Mouse (Mus musculus) liver, embryonic 14.5 days (tissue): ENCODE measurements around the gene Gimap3. TPM values are rescaled to one million over a fixed set of nuclear protein-coding genes. Genes with fewer than 3 reads are reported as not detected.

Experiments
- ATAC-seq: fragments of 200-750 bp; cut with Nextera tagmentation; 2 replicates; pipeline ENCODE4 v1.8.0; 2017; ENCODE audit warnings: moderate number of reproducible peaks, mild to moderate bottlenecking, moderate library complexity; ENCODE audit not compliant: insufficient read depth
- DNase-seq, 3 experiments: peaks; one replicate each; pipeline ENCODE4 v3.0.0-alpha.2; 2012 to 2013; ENCODE audit warnings: low read depth in 3 of 3, low spot score in 3 of 3
- H3K27ac ChIP-seq: fragments of 300-500 bp; sonication (generic); 2 replicates; pipeline ENCODE4 v1.5.1; 2014; ENCODE audit warnings: moderate library complexity, mild to moderate bottlenecking, control low read depth, inconsistent platforms
- H3K27me3 ChIP-seq: fragments of 300-500 bp; sonication (generic); 2 replicates; pipeline ENCODE4 v1.6.1; 2014; ENCODE audit warnings: mild to moderate bottlenecking, low read length, moderate library complexity; ENCODE audit not compliant: control insufficient read depth, insufficient read depth
- H3K36me3 ChIP-seq: fragments of 300-500 bp; sonication (generic); replicated peaks from 2 replicates; pipeline ENCODE4 v1.6.1; 2014; ENCODE audit warnings: low read depth; ENCODE audit not compliant: control insufficient read depth, insufficient read depth
- H3K4me1 ChIP-seq, 2 experiments: fragments of 200-500 bp in 1 of 2; fragments of 300-500 bp in 1 of 2; sonication (generic) in 1 of 2; replicated peaks; 2 replicates each; pipeline ENCODE4 v1.6.1; 2012 to 2014; ENCODE audit warnings: antibody characterized with exemption in 1 of 2, inconsistent platforms in 1 of 2, low read length in 1 of 2; ENCODE audit not compliant: control insufficient read depth in 2 of 2, insufficient read depth in 2 of 2
- H3K4me2 ChIP-seq: fragments of 300-500 bp; sonication (generic); 2 replicates; pipeline ENCODE4 v1.6.1; 2014; ENCODE audit warnings: low read depth, mild to moderate bottlenecking, control low read depth, moderate library complexity
- H3K4me3 ChIP-seq, 2 experiments: fragments of 200-500 bp in 1 of 2; fragments of 300-500 bp in 1 of 2; sonication (generic) in 1 of 2; 2 replicates each; pipeline ENCODE4 v1.5.1; 2012 to 2014; ENCODE audit warnings: low read depth in 2 of 2, low read length in 2 of 2, mild to moderate bottlenecking in 2 of 2, control low read depth in 1 of 2, inconsistent platforms in 1 of 2, moderate library complexity in 1 of 2; ENCODE audit not compliant: insufficient read depth in 1 of 2
- H3K9ac ChIP-seq: fragments of 300-500 bp; sonication (generic); replicated peaks from 2 replicates; pipeline ENCODE4 v1.6.1; 2014; ENCODE audit warnings: mild to moderate bottlenecking, control low read depth, moderate library complexity
- H3K9me3 ChIP-seq: fragments of 300-500 bp; sonication (generic); 2 replicates; pipeline ENCODE4 v1.6.1; 2016; ENCODE audit warnings: low read length, mixed read lengths; ENCODE audit not compliant: control insufficient read depth
- CTCF ChIP-seq: IDR thresholded peaks from 2 replicates; pipeline ENCODE4 v1.5.1; 2016; ENCODE audit warnings: antibody characterized with exemption, low read depth, control low read depth
- EP300 ChIP-seq: IDR thresholded peaks from 2 replicates; pipeline ENCODE4 v1.6.1; 2016; ENCODE audit warnings: antibody characterized with exemption, low read depth
- WGBS: fragments of 180-500 bp; shearing (Covaris S2); extraction: QIAGEN DNeasy Blood & Tissue Kit; methylation state at CpG from one replicate; pipeline ENCODE4 v1.1.7; 2014; ENCODE audit not compliant: insufficient replicate concordance; 5-methylcytosine and 5-hydroxymethylcytosine counted together
- polyA plus RNA-seq, 2 experiments: library from polyadenylated mRNA; depleted of rRNA in 1 of 2; stranded (reverse) in 1 of 2; unstranded in 1 of 2; fragments of >200 nt; fragmentation: Nextera tagmentation in 1 of 2; extraction: Ambion mirVana in 1 of 2; gene quantifications; 2 replicates each; pipeline versions ENCODE4 v1.2.1 to v1.2.3; 2012 to 2014

Gimap3 gene
- polyA plus RNA-seq, 2 experiments = 0.06 TPM; not detected in 1

DNA sequence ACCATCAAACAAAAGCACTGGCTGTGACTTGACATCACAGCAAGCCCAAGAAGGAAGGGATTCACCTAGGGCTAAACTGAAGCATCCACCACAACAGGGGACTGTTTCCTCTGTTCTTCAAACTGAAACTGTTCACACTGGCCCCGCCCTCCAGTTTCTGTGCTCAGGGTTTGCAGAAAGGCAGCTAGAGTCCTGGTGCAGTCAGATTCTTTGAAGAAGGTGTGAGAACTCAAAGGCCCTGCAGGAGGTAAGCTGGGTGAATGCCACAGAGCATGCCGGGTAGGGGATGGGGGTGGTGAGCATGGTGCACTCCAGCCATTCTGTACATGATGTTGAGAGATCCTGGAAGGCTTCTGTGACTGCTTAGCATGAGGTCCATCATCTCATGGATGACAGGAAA is 52.2 kb downstream of the Gimap3 start, which contains the start of the genes Gm28053 and Gimap7:
Gene Gm28053 (plus strand): TSS at position 153 of the 400 bp plus-strand sequence.
Gene Gimap7 (plus strand): TSS at position 167 of the 400 bp plus-strand sequence.
- 40% methylated on average over 2 of the region's 2 CpGs for WGBS

More for the DNA sequence above, 52.2 kb downstream of the Gimap3 start, which contains the start of the genes Gm28053 and Gimap7:
- no peaks in the 10 kb centered on the region for H3K27me3 ChIP-seq
- H3K4me3 ChIP-seq = no peak within 1 kb of the TSS
- H3K9ac ChIP-seq = no peak within 1 kb of the TSS
- DNase-seq = no peak
- H3K27ac ChIP-seq = no peak within 1 kb of the TSS
- H3K9me3 ChIP-seq = no peaks in the 10 kb centered on the region
- ATAC-seq = no peak
- H3K36me3 ChIP-seq = no peaks in the 10 kb centered on the region
- TF ChIP-seq CTCF (no peak), EP300 (no peak)
- no peaks in the 10 kb centered on the region for H3K4me1 ChIP-seq
- no peak within 1 kb of the TSS for H3K4me2 ChIP-seq

Other genes with a start within 250 kb of the Gimap3 start
- 0.75 and 1.0 TPM in 2 replicates for gene Atp6v0e2, start 233.2 kb downstream of the Gimap3 start, polyA plus RNA-seq (2012; rRNA removed)
- gene Atp6v0e2, start 233.2 kb downstream of the Gimap3 start, polyA plus RNA-seq (2014; fragmentation: Nextera tagmentation; extraction: Ambion mirVana) = 0.77 and 0.81 TPM in 2 replicates
- 2.8 and 3.0 TPM in 2 replicates for gene Lrrc61, start 216.1 kb downstream of the Gimap3 start, polyA plus RNA-seq (2012; rRNA removed)
- gene Lrrc61, start 216.1 kb downstream of the Gimap3 start, polyA plus RNA-seq (2014; fragmentation: Nextera tagmentation; extraction: Ambion mirVana) = 1.3 and 1.7 TPM in 2 replicates
- gene Rarres2, start 198.1 kb downstream of the Gimap3 start, polyA plus RNA-seq (2012; rRNA removed) = 11.3 and 12.0 TPM in 2 replicates
- 16.3 and 20.0 TPM in 2 replicates for gene Rarres2, start 198.1 kb downstream of the Gimap3 start, polyA plus RNA-seq (2014; fragmentation: Nextera tagmentation; extraction: Ambion mirVana)
- not detected in 2 replicates for gene Gm45021, start 181.2 kb downstream of the Gimap3 start, polyA plus RNA-seq (2012; rRNA removed)
- not detected in 2 replicates for gene Gm45021, start 181.2 kb downstream of the Gimap3 start, polyA plus RNA-seq (2014; fragmentation: Nextera tagmentation; extraction: Ambion mirVana)
- 7.1 and 7.3 TPM in 2 replicates for gene Repin1, start 177.0 kb downstream of the Gimap3 start, polyA plus RNA-seq (2012; rRNA removed)
- gene Repin1, start 177.0 kb downstream of the Gimap3 start, polyA plus RNA-seq (2014; fragmentation: Nextera tagmentation; extraction: Ambion mirVana) = 6.3 and 6.5 TPM in 2 replicates
- gene Gm44965, start 176.9 kb downstream of the Gimap3 start, polyA plus RNA-seq (2012; rRNA removed) = not detected in 2 replicates
- gene Gm44965, start 176.9 kb downstream of the Gimap3 start, polyA plus RNA-seq (2014; fragmentation: Nextera tagmentation; extraction: Ambion mirVana) = not detected in 2 replicates
- gene Zfp775, start 168.8 kb downstream of the Gimap3 start, polyA plus RNA-seq (2012; rRNA removed) = 1.0 TPM in 2 replicates
- gene Zfp775, start 168.8 kb downstream of the Gimap3 start, polyA plus RNA-seq (2014; fragmentation: Nextera tagmentation; extraction: Ambion mirVana) = 1.4 and 1.7 TPM in 2 replicates
- 0.31 and 0.34 TPM in 2 replicates for gene AI854703, start 144.1 kb downstream of the Gimap3 start, polyA plus RNA-seq (2012; rRNA removed)
- 0.06 and 0.27 TPM in 2 replicates for gene AI854703, start 144.1 kb downstream of the Gimap3 start, polyA plus RNA-seq (2014; fragmentation: Nextera tagmentation; extraction: Ambion mirVana)
- 0.90 and 1.3 TPM in 2 replicates for gene Gimap8, start 123.6 kb downstream of the Gimap3 start, polyA plus RNA-seq (2012; rRNA removed)
- gene Gimap8, start 123.6 kb downstream of the Gimap3 start, polyA plus RNA-seq (2014; fragmentation: Nextera tagmentation; extraction: Ambion mirVana) = 0.17 and 0.18 TPM in 2 replicates
- 3.9 and 7.2 TPM in 2 replicates for gene Gimap9, start 94.7 kb downstream of the Gimap3 start, polyA plus RNA-seq (2012; rRNA removed)
- gene Gimap9, start 94.7 kb downstream of the Gimap3 start, polyA plus RNA-seq (2014; fragmentation: Nextera tagmentation; extraction: Ambion mirVana) = 8.0 and 10.6 TPM in 2 replicates
- 5.0 and 6.2 TPM in 2 replicates for gene Gimap4, start 86.3 kb downstream of the Gimap3 start, polyA plus RNA-seq (2012; rRNA removed)
- 8.3 and 8.8 TPM in 2 replicates for gene Gimap4, start 86.3 kb downstream of the Gimap3 start, polyA plus RNA-seq (2014; fragmentation: Nextera tagmentation; extraction: Ambion mirVana)
- 2.7 and 4.3 TPM in 2 replicates for gene Gimap6, start 62.6 kb downstream of the Gimap3 start, polyA plus RNA-seq (2012; rRNA removed)
- 6.6 and 6.8 TPM in 2 replicates for gene Gimap6, start 62.6 kb downstream of the Gimap3 start, polyA plus RNA-seq (2014; fragmentation: Nextera tagmentation; extraction: Ambion mirVana)
- gene Gm28053, start 52.2 kb downstream of the Gimap3 start, polyA plus RNA-seq (2012; rRNA removed) = 0.39 TPM in 1 of 2 replicates, not detected in the other
- gene Gm28053, start 52.2 kb downstream of the Gimap3 start, polyA plus RNA-seq (2014; fragmentation: Nextera tagmentation; extraction: Ambion mirVana) = 0.48 and 1.0 TPM in 2 replicates
- gene Gimap7, start 52.2 kb downstream of the Gimap3 start, polyA plus RNA-seq (2012; rRNA removed) = 0.06 TPM in 1 of 2 replicates, not detected in the other
- gene Gimap7, start 52.2 kb downstream of the Gimap3 start, polyA plus RNA-seq (2014; fragmentation: Nextera tagmentation; extraction: Ambion mirVana) = 0.10 TPM in 1 of 2 replicates, not detected in the other
- 1.1 and 1.8 TPM in 2 replicates for gene Gimap1, start 31.8 kb downstream of the Gimap3 start, polyA plus RNA-seq (2012; rRNA removed)
- 3.2 and 5.5 TPM in 2 replicates for gene Gimap1, start 31.8 kb downstream of the Gimap3 start, polyA plus RNA-seq (2014; fragmentation: Nextera tagmentation; extraction: Ambion mirVana)
- 1.8 and 1.9 TPM in 2 replicates for gene Gimap5, start 24.7 kb downstream of the Gimap3 start, polyA plus RNA-seq (2012; rRNA removed)
- 2.1 and 2.7 TPM in 2 replicates for gene Gimap5, start 24.7 kb downstream of the Gimap3 start, polyA plus RNA-seq (2014; fragmentation: Nextera tagmentation; extraction: Ambion mirVana)
- gene Tmem176a, start 70.1 kb upstream of the Gimap3 start, polyA plus RNA-seq (2012; rRNA removed) = 34.5 and 37.1 TPM in 2 replicates
- 112 and 126 TPM in 2 replicates for gene Tmem176a, start 70.1 kb upstream of the Gimap3 start, polyA plus RNA-seq (2014; fragmentation: Nextera tagmentation; extraction: Ambion mirVana)
- 94.7 and 107 TPM in 2 replicates for gene Tmem176b, start 70.6 kb upstream of the Gimap3 start, polyA plus RNA-seq (2012; rRNA removed)
- gene Tmem176b, start 70.6 kb upstream of the Gimap3 start, polyA plus RNA-seq (2014; fragmentation: Nextera tagmentation; extraction: Ambion mirVana) = 146 and 152 TPM in 2 replicates
- 0.02 TPM in 1 of 2 replicates, not detected in the other for gene Aoc1, start 102.0 kb upstream of the Gimap3 start, polyA plus RNA-seq (2012; rRNA removed)
- gene Aoc1, start 102.0 kb upstream of the Gimap3 start, polyA plus RNA-seq (2014; fragmentation: Nextera tagmentation; extraction: Ambion mirVana) = not detected in 2 replicates
- gene 1600015I10Rik, start 159.0 kb upstream of the Gimap3 start, polyA plus RNA-seq (2012; rRNA removed) = not detected in 2 replicates
- not detected in 2 replicates for gene 1600015I10Rik, start 159.0 kb upstream of the Gimap3 start, polyA plus RNA-seq (2014; fragmentation: Nextera tagmentation; extraction: Ambion mirVana)
- gene Doxl2, start 204.1 kb upstream of the Gimap3 start, polyA plus RNA-seq (2012; rRNA removed) = not detected in 2 replicates
- not detected in 2 replicates for gene Doxl2, start 204.1 kb upstream of the Gimap3 start, polyA plus RNA-seq (2014; fragmentation: Nextera tagmentation; extraction: Ambion mirVana)
- not detected in 2 replicates for gene Svs1, start 216.0 kb upstream of the Gimap3 start, polyA plus RNA-seq (2012; rRNA removed)
- gene Svs1, start 216.0 kb upstream of the Gimap3 start, polyA plus RNA-seq (2014; fragmentation: Nextera tagmentation; extraction: Ambion mirVana) = not detected in 2 replicates